Mouse (Mus musculus) cortical plate, adult 2 months (tissue): Measurements from ENCODE around the gene Ttc9.

Experiments used
- CTCF ChIP-seq: fragments of 200-500 bp; IDR thresholded peaks from 2 replicates; pipeline ENCODE4 v1.5.1; 2011; ENCODE audit warnings: mild to moderate bottlenecking, control low read depth, low read length; ENCODE audit not compliant: insufficient read depth; ENCODE audit errors: extremely low read depth
- POLR2A ChIP-seq: fragments of 200-500 bp; IDR thresholded peaks from 2 replicates; pipeline ENCODE4 v1.6.1; 2011; ENCODE audit warnings: mild to moderate bottlenecking, low read length, control low read depth; ENCODE audit not compliant: insufficient read depth; ENCODE audit errors: extremely low read depth

DNA sequence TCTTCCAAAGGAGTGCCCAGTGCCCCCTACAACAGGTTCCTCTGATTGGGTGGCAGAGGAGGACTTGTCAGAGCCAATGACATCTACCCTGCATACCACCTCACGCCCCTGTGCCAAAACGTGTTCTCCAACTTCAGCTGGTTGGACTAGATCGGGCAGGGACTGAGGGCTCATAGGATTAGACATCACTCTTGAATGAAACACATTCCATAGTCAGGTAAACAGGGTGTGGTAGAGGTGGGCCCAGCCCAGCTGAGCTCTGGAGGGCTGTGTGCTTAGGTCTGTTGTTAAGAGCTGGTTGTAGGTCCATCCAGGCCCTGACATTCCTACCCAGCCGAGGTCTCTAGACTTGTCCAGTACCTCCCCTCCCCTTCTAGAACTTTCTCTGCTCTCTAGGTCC lies 81.6 kb downstream of the Ttc9 start:
- TF ChIP-seq CTCF = no peak
- no peak for TF ChIP-seq POLR2A
